Mouse (Mus musculus) activated CD4-positive, CD25-positive, alpha-beta regulatory T cell, adult 4 months (primary cell): ENCODE data around the gene Slc50a1. TPM values are rescaled to one million over a fixed set of nuclear protein-coding genes. Genes with fewer than 3 reads are reported as not detected.

Experiments used
- ATAC-seq: one replicate; pipeline ENCODE4 v1.8.0; 2017
- polyA plus RNA-seq, 2 experiments: library from polyadenylated mRNA; unstranded; fragments of 100-300 nt; shearing (Covaris generic); gene quantifications; one replicate each; pipeline ENCODE4 v1.2.1; 2017

Gene Slc50a1
- polyA plus RNA-seq, 2 experiments from 2014 or later: 195 to 254 TPM

DNA sequence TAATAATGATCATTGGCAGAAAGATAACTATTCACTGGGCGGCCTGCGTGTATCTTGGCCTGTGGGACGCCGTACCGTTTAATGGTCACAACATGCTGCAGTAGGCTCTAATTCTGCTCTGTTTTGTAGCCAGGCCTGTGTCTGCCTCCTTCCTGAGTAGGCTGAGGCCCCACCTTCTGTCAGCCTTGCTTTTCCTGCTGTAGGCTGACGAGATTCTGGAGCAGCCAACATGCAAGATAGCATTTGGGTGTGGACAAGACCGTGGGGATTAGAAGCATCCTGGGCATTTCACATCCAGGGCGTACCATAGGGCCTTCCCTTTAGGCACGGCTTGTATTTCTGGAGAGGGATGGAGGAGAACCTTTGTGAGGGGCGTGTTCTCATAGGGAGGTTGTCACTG lies 8.0 kb downstream of the Slc50a1 start:
- ATAC-seq: no peak

DNA sequence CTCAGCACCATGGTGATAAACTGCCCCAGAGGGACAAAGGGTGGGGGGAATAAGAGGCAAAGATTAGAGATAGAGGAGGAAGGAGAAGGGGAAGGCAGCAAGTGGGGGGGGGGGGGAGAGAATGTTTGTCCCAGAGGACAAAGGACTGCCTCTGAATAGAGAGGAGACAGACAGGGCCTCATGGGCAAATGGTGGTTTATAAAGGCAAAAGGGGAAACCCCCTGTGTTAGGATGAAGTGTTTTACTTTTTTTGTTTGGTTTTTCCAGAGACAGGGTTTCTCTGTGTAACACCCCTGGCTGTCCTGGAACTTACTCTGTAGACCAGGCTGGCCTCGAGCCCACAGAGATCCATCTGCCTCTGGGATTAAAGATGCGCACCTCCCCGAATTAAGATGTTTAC lies 10.2 kb downstream of the Slc50a1 start:
- no peak for ATAC-seq

DNA sequence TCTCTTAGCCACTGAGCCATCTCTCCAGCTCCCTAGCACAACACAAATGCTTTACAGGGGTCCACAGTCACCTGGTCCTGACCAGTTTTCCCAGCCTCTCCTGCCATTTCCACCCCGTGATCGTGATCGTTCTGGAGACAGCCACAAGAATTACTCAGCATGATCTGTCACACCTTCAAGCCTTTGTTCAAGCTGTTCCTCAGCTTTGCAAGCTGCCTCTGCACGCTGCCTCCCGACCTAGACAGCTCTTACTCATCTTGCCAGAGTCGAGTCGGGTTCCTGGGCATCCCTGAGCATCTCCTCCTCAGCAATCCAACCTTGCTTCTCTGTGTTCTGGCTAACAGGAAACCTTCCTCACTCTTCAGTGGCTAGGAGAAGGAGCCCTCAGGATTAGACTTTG lies 11.3 kb downstream of the Slc50a1 start, which contains the start of gene Dpm3:
Gene Dpm3, plus strand, starts transcription at position 283 of the 400 bp plus-strand sequence.
- ATAC-seq: no peak

DNA sequence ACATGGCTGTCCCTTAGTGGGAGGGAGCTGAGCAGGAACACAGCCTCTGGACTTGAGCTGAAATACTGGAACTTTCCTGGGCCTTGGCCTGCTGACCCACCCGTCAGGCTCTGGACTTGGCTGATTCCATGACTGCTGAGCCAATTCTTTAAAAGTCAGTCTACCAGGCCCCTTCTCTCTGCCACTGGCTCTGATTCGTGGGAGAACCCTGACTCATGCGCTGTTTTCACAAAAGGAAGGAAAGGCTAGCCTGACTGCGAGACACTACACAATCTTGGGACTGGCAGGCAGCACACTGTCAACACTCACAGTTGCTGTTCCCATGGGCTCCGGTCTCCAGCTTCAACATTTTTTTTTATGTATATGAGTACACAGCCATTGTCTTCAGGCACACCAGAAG lies 14.2 kb downstream of the Slc50a1 start:
- ATAC-seq: no peak

DNA sequence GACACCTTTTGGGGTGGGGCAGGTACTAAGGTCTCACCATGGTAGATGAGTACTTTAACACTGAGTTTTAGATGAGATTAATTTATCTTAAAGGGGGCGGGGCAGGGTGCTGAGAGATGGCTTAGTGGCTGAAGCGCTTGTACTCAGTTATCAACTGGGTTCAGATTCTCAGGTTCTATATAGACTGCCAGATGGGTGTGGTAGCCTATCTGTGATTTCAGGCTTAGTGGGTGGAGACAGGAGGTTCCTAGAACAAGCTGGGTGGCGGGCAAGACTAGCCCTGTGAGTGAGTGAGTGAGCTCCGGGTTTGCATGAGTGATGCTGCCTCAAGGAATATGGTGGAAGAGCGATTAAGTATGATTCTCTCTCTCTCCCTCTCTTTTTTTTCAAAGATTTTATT lies 15.4 kb downstream of the Slc50a1 start:
- no peak for ATAC-seq

DNA sequence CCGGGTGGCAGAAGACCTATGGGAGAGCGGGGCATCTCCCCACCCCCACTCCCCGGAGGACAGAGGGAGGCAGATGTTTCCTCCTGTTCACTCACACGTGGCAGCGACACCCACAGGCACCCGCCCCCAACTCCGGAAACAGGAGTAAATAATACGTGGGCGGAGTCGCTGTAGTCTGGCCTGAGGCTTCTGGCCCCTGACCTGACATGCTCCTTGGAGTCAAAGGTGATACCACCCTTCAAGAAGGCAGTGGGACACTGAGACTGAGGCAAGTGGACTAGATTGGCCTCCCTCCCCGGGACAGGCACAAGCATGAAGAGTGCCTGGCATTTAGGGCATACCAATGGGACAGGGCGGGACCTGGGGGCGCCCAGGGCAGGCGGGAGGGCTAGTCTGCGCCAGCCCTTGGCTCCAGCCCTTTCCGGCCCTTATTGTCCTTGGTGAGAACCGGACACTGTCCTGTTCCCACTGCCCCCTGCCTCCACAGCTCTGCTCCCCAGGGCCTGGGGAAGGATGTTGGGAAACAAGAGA lies 18.9 kb downstream of the Slc50a1 start:
- peak; percentile 41 for ATAC-seq

DNA sequence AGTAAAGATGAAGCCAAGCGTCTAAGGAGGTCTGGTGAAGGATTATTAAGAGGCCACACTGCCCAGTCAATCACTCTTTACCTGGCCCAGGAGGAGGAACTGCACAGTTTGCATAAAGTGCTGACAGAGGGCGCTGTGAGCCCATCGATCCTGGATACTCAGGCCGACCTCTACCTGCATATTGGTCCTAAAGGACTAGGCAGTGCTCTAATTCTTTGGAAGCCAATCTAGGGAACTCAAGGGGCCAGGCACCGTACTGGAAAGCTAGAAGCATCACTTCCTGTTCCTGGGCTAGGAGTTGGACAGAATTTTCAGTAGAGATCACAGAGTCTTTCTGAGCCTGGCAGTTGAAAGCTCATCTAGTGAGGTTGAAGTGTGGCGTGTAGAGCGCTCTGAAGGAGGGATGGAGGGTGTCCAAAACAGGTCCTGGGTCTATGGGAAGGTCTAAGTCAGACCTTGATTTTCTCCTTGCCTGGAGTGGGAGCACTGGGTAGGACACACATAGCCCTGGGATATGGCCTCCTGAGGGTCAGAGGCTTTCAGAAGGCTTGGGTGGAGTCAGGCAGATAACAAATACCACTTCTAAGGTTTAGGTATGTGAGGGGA lies 19.8 kb downstream of the Slc50a1 start:
- no peak for ATAC-seq

DNA sequence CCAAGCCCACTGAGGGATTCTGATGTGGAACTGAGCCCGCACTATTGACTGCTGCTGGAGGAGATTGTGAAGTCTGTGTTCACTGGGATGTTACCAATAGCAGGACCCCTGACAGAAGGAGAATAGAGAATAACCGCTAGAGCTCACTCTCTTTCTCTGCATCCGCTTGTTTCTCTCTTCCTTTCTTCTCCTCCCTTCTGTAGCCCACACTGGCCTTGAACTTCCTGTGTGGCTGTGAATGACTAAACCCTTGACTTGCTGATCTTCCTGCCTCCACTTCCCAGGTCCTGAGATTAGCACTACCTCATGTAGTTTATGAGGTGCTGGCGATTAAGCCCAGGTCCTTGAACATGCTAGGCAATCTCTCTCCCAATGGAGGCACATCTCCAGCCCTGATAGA lies 22.9 kb downstream of the Slc50a1 start:
- ATAC-seq: no peak

DNA sequence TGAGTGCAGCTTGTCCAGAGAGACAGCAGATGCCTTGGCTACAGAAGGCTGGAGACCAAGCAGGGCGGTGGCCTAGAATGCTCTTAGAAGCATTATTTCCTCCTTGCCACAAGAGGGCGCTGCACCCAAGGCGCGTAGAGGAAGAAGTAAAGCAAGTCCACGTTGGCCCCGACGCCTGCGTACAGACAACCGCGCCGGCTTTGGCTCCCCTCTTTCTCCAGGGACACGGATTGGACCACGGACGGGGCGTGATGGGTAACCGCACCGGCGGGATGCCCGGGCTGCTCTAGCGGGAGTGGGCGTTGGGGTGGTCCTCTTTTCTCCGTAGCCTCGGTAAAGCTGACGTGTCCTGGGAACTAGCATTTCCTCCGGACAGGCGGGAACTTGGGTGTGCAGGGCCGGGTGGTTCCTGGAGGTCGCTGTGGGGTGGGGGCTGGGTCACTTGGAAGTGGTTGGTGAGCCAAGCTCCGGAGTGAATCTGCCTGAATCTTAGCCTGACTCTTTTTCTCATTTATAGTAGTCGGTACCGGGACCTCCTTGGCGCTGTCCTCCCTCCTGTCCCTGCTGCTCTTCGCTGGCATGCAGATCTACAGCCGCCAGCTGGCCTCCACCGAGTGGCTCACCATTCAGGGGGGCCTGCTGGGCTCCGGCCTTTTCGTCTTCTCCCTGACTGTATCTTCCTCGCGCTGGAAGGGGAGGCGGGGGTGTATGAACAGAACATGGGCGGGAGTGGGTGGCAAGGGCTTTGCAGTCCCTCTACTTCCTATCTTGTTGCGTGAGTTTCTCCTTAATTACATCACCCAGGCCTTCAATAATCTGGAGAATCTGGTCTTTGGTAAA lies 23.9 kb downstream of the Slc50a1 start, which contains the start of gene Trim46:
Gene Trim46, minus strand, starts transcription at position 49 of the 840 bp plus-strand sequence.
- peak; percentile 78 for ATAC-seq

DNA sequence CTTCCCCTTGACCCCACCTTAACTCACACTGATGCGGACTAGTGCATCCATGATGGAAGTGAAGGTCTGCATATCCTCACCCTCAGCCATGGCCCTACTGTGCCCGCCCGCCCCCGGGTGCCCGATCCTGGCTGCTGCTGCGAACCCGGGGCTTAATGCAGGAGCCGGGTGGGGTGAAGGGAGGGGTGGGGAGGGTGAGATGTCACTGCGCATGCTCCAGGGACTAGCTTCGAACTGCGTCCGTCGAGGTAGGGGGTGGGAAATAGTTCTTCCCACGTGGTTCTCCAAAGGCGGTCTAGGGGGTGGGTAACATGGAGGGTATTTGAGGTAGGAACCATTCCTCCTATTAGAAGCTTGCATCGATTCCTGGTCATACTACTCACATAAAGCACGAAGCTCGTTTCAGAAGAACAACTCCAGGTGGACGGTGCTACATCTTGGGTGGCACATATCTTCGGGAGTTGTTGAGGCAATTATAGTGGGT lies 24.6 kb downstream of the Slc50a1 start, which contains the start of gene Krtcap2:
Gene Krtcap2, plus strand, starts transcription at position 279 of the 484 bp plus-strand sequence.
- no peak for ATAC-seq

DNA sequence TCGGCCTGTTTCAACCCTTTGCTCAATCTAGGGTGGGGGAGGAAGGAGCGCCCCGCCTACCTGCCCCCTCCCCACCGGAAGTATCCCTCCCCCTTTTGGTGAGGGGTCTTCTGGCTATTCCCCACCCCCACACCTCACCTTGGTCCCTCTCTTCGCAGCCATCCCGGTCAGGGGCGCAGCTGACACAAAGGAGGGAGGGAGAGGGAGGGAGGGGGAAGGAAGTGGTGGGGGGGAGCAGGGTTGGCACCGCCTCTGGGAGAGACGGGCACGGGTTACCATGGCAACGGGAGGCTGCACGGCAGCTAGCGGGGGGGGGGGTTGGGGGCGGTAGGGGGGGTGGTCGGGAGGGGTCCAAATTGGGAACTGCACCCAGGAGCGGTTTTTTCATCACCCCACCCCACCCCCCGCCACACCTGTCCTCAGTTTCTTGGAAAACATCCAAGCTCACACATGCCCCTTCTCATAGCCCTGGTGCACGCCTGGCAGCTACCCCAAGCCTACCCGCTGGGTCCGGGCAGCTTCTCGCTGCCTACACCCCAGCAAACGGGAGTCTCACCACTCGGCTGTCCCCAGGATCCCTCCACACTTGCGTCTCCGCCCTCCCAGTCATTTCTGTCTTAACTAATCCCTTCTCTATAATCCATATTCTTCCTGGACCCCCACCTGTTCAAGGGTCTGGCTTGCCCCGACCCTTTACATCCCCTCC lies 25.2 kb downstream of the Slc50a1 start:
- no peak for ATAC-seq

DNA sequence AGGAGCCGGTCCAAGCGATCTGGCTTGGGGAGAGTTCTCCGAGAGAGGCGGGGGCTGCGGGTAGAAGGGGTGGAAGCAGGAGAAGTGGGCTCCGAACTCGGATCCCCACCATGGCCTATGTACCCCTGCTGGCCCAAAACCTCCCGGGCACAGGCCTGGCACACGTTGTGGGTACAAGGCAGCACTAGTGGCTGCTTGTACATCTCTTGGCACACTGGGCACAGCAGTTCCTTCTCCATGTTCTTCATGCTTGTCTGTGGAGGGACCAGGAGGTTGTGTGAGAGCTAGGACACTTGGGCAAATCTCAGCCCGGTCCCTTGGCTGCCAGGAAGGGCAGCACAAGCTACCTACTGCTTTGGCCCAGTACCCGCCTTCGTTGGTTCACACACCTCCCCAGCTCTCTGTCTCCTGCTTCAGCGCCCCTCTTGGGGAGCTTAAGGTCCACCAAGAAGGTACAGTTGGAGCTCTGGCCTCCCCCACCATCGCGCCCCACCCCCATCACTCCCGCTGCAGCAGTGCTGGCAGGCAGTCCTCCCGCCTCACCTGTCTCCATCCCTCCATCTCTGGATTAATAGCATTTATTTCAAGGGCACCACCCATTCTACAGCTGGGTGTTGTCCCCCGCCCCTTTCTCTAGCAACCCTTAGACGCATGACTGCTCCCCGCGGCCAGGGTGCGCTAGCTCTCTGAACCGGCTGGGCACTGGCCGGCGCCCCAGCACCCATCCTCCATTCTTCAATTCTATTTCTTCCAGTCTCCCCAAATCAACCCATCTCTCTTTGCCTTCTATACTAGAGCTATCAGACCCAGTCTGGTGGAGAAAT lies 26.0 kb downstream of the Slc50a1 start:
- no peak for ATAC-seq

DNA sequence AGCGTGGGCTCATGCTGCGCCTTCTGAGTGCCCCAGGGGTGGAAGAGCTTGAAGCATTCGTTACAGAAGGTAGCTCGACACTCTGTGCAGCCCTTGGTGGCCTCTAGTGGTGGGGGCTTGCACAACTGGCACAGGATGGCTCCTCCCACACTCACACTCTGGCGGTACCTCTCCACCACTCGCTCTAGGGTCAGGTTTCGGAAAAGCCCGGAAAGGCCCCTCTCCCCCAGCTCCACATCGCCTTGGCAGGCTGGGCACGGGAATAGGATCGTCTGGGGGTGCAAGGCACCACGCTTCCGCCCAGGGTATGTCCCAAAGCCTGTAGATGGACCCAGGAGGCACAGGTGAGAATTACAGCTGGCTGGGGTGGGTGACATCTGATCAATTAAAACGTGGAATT lies 26.8 kb downstream of the Slc50a1 start:
- peak; percentile 51 for ATAC-seq

DNA sequence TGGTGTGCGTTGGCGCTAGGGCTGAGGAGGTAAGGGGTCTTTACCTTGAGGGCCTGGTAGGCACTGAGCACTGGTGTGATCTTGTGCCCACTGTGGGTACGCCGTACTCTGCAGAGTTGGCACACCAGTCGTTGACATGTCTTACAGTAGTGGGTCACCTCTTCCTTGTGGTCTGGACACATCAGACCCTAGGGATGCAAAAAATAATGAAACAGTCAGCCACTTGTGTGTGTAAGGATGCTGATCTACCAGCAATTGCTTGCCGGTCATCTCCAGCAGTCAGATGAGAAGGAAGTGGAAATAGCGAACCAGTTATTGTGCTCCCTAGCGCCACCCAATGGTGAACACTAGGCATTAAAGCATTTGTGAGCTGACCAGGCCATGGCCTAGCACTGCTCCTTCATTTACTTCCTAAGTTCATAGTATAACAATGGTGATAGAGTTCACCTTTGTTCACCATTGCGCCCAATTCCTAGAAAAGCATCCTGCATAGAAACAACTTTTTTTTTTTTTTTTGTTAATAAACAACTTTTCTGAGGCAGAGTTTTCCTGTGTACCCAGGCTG lies 28.0 kb downstream of the Slc50a1 start:
- no peak for ATAC-seq

DNA sequence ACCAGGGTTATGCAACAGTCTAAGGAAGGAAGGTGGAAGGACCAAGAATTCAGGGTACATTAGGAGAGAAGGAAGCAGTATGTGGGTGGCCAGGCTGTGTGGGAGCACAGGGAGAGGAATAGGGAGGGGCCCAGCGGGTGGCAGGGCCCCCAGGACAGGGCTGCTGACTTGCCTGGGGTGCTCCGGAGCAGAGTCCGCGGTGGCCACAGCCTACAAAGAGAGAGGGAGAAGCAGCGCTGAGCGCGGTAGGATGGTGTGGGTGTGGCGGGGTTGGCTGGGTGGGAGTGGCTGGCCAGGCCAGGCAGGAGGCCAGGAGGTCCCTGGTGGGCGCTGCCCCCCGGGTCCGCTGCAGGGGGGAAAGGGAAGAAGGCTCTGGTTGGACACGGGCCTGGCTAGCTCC lies 31.9 kb downstream of the Slc50a1 start:
- no peak for ATAC-seq

DNA sequence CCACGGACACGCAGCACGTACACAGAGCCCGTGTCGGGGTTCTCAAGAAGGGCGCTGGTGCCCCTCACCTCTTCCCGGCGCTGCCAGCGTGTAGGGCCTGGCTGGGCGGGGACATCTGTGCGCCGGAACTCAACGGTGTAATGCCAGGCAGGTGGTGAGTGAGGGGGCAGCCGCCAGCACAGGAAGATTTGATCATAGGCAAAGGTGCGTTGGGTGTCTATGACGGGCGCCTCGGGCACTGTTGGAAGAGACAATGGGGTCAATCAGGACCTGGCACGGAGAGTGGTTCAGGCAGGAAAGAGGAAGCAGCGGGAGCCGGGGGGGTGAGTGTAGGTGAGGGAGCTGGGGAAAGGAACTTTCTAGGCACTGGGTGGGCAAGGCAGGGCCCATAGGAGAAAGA lies 32.7 kb downstream of the Slc50a1 start:
- no peak for ATAC-seq

DNA sequence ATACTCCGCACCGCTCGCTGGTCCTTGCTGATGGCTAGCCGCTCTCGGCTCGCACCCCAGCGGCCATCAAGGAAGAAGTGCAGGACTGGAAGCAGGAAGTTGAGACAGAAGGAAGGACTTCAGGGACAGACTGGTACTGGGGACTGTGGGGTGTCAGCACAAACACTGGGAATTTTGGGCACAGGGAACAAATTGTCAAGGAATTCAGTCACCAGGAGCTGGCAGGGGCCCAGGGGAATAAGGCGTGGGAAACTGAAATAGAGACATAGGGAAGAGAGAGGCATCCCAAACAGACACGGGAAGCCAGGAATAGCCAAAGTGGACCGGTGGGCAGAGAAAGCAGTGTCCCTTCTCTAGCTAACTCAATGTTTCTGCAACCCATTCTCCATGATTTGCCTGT lies 33.9 kb downstream of the Slc50a1 start:
- no peak for ATAC-seq

DNA sequence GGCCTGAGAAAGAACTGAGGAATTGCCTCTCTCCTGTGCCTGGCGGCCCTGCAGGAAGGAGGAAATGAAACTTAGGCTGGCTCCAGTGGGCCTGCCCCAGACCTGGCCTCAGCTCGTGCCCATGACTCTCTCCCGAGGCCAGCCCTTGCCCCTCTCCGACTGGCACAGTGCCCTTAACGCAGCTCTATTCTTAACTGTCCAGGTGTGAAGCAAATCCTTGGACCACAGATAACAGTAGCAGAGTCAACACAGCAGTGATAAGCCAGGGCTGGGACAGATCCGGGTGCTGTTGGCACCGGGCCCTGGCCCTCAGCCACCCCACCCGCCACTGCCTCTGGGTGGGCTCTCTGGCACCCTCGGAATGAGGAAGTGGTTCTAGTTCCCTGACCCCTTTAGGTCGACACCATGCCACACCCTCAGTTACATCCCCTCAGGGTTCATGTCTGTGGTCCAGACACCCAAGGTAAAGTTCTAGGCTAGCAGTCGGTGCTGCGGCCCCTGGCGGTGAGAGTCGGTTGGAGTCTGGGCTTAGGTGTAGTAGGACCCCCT lies 36.7 kb downstream of the Slc50a1 start:
- no peak for ATAC-seq

DNA sequence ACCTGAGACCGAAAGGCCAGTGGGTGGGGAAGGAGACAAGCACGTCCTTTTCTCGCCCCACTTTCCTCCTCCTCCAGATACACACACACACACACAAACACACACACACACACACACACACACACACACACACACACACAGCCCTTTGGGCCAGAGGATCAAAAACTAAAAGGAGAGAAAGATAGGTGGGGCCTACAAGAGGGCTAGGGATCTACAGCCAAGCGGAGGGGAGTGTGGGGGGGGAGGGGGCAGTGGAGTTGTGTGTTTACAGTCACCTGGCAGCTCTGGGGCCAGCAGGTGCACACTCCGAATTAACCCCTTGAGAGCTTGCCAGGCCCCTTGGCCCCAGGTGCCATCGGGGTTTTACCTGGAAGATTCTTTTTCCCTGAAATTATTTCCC lies 37.8 kb downstream of the Slc50a1 start:
- no peak for ATAC-seq

DNA sequence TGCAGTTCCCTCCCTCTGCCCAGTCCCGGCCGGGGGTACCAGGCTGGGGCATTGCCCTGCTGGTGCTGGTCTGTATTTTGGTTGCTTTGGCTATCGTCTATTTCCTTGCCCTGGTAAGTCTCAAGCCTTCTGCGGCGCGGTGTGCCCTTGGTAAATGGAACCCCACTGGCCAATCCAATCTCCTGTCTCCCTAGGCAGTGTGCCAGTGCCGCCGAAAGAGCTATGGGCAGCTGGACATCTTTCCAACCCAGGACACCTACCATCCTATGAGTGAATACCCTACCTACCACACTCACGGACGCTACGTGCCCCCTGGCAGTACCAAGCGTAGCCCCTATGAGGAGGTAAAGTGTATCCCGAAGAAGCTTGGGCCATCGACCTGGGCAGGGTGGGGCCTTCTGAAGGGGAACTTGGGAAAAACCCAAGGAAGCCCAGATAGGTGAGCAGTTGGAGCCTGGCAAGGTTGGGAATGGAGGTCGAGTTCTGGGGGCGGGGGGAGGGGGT lies 38.5 kb downstream of the Slc50a1 start:
- no peak for ATAC-seq

DNA sequence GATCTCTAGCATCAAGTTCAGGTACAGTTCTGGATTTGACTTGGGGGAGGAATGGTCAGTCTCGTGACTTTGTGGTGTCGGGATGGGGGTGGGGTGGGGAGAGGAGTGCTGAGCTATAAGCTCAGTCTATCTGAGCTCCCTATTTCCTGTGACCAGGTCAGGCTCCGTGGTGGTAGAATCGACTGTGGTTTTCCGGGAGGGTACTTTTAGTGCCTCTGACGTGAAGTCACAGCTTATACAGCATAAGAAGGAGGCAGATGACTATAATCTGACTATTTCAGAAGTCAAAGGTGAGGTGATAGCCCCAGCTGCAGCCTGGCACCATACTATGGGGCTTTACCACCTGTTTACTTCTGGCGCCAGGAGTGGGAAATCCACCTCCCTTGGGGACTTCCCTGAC lies 39.0 kb downstream of the Slc50a1 start:
- ATAC-seq: peak; percentile 56
